Mouse (Mus musculus): ENCODE data around the gene Tmem201.

GRCm38 (mm10) chr4:149688861-149689260 lies 49.0 kb downstream of the Tmem201 start:
- TF ChIP-seq CTCF (IDR thresholded peaks at IDR 0.05; ENCODE audit: low read depth) (no peak), EP300 (IDR thresholded peaks at IDR 0.05; ENCODE audit: low read depth) (no peak)

All from liver, embryonic 14.5 days (tissue).